11 mouse cellular contexts compared by ENCODE assay signal in the genomic region with DNA sequence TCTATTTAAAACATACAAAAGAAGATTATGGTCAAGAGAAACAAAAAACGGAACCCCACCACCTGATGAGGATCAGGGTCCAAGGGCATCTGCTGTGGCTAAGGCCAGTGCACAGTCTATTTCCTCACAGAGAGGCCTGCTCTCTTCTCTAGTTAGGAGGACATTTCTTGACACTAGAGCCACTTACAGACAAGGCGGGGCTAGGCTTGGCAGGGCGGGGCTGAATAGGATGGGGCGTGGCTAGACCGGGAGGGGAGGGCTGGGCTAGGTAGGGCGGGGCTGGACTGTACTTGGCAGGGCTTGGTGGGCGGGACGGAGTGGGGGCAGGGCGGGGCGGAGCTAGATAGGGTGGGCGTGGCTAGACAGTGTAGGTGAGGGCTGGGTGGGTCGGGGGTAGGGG.
DNase-seq lines count a peak whose midpoint lies in the region; ATAC-seq and TF ChIP-seq lines count a peak whose summit lies in the region.
"Had no signal": no experiment of that assay in that cellular context is flagged by ENCODE, and none has a peak within 500 bp of the region (broad histone marks: within the 10 kb centered on the region; RNA-seq: fewer than 3 reads in every experiment).

No protein-coding gene starts in this region.

- H3K9ac ChIP-seq in heart, adult 2 months (ENCODE audit: low read depth, low read length), result no peak overlapping the region
- H3K9ac ChIP-seq in liver, embryonic 13.5 days, result no peak overlapping the region
- H3K9ac ChIP-seq: neural tube, embryonic 12.5 days had no signal

- H3K79me2 ChIP-seq in heart, adult 2 months (replicated peaks; ENCODE audit: control insufficient read depth, insufficient read depth, low read length), result no peaks in the 10 kb centered on the region

- intact Hi-C loops in heart, adult 2 months (cut with DNase I), result no loop called here
- intact Hi-C loops in left cerebral cortex, postnatal 36 days (cut with DNase I), result no loop called here

- no peaks in the 10 kb centered on the region for H3K9me3 ChIP-seq in liver, embryonic 13.5 days (replicated peaks)
- H3K9me3 ChIP-seq: neural tube, embryonic 12.5 days had no signal

- H3K4me2 ChIP-seq in liver, embryonic 13.5 days, result peak overlapping the region; percentile 50
- H3K4me2 ChIP-seq: neural tube, embryonic 12.5 days had no signal

- H3K27me3 ChIP-seq in heart, adult 2 months (ENCODE audit: control insufficient read depth, insufficient read depth, low read length), result no peaks in the 10 kb centered on the region
- H3K27me3 ChIP-seq in liver, embryonic 13.5 days, result no peaks in the 10 kb centered on the region
- H3K27me3 ChIP-seq: neural tube, embryonic 12.5 days had no signal

- H3K4me1 ChIP-seq in heart, adult 2 months (ENCODE audit: control insufficient read depth, insufficient read depth, low read length), result no peaks in the 10 kb centered on the region
- H3K4me1 ChIP-seq in liver, embryonic 13.5 days (replicated peaks), result peaks cover 35% of the 10 kb centered on the region
- H3K4me1 ChIP-seq: neural tube, embryonic 12.5 days had no signal

- no peak overlapping the region for H3K4me3 ChIP-seq in heart, adult 2 months
- H3K4me3 ChIP-seq in liver, embryonic 13.5 days (replicated peaks), result peak overlapping the region; percentile 12; the same call in 1 of the 2 replicates
- H3K4me3 ChIP-seq: layer of hippocampus, adult 2 months; neural tube, embryonic 12.5 days had no signal

- no peak for TF ChIP-seq EP300 in heart, adult 2 months (IDR thresholded peaks at IDR 0.05; ENCODE audit: insufficient read depth, low read depth, low read length)

- no peak overlapping the region for H3K27ac ChIP-seq in heart, adult 2 months
- H3K27ac ChIP-seq in liver, embryonic 13.5 days, result no peak overlapping the region; the same call in 1 of the 2 replicates
- H3K27ac ChIP-seq: neural tube, embryonic 12.5 days had no signal

- WGBS in heart, adult 2 months, result 45% methylated on average over 12 of the region's 12 CpGs
- WGBS in liver, embryonic 13.5 days (ENCODE audit: insufficient replicate concordance), result 18% methylated on average over 12 of the region's 12 CpGs

- peak; percentile 75 for DNase-seq in heart, adult 11 months
- no peak for DNase-seq in heart, adult 2 months
- DNase-seq in urinary bladder, postnatal 14 days (ENCODE audit: low spot score), result peak; percentile 37
- DNase-seq in urinary bladder, adult 2 months (ENCODE audit: low spot score), result no peak
- peak; percentile 77 for DNase-seq in liver, embryonic 13.5 days
- no peak for DNase-seq in left cerebral cortex, postnatal 36 days (ENCODE audit: low spot score in 2 of 2)
- no peak for DNase-seq in cerebellum, postnatal 25 days
- DNase-seq in cerebellum, adult 9-10 months, result no peak
- DNase-seq: cerebellum, postnatal 14 days had no signal

- no peaks in the 10 kb centered on the region for H3K36me3 ChIP-seq in heart, adult 2 months (ENCODE audit: control insufficient read depth, insufficient read depth, low read length)
- no peaks in the 10 kb centered on the region for H3K36me3 ChIP-seq in liver, embryonic 13.5 days
- H3K36me3 ChIP-seq: neural tube, embryonic 12.5 days had no signal

- TF ChIP-seq POLR2A in heart, adult 2 months (IDR thresholded peaks at IDR 0.05; ENCODE audit: insufficient read depth, low read depth, low read length), result no peak

- peak; percentile 92 for ATAC-seq in liver, embryonic 13.5 days (ENCODE audit: low read depth)

- TF ChIP-seq CTCF in heart, adult 2 months (IDR thresholded peaks at IDR 0.05), result no peak

Comparison
In these comparisons a context has a peak if more than half of its experiments do, and no peak if none do; other contexts are left out.
1. DNase-seq: peak in heart, adult 11 months (single experiment), urinary bladder, postnatal 14 days (single experiment) and liver, embryonic 13.5 days (single experiment); none in heart, adult 2 months (0 of 2), urinary bladder, adult 2 months (single experiment), left cerebral cortex, postnatal 36 days (0 of 2), cerebellum, postnatal 25 days (0 of 2) and cerebellum, adult 9-10 months (single experiment).